Mouse (Mus musculus): ENCODE results near the gene Slit3. TPM values are rescaled to one million over a fixed set of nuclear protein-coding genes. Genes with fewer than 3 reads are reported as not detected.

Slit3 gene
- total RNA-seq, 2 experiments from 2014 or later, result 9.3 to 9.8 TPM

DNA sequence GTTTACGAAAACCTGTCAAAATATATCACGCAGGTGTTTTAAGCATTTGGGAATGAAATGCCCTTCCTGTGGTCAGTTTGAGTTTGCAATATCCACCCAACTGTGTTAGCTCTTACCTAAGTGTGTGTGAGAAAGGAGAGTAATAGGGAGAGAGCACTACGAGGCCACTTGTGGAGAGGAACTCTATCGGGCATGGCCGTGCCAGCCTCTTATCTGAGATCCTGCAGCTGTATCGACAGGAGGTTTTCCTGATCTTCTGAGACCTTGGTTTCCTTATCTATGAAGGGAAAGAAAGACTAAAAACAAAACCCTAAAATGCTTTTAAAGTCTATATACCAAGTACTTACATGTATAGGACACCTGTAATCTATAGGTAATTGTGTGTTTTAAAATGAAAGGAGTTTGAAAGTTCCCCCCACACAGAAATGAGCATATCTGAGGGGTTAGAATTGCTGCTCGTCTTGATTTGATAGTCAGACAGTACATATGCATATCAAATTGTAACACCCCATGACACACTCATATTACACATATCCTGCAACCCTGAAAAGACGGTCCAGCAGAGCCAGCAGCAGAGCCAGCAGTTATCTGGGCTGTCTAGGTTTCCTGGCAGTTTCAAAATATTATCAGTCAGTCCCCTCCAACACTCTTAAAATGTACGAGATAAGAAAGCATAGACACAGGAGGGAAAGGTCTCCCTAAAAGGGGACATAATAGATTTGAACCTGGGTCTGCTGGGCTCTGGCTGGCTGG is 360.8 kb downstream of the Slit3 start:
- intact Hi-C loops (cut with DNase I), result no loop called here
- DNase-seq, result no peak

DNA sequence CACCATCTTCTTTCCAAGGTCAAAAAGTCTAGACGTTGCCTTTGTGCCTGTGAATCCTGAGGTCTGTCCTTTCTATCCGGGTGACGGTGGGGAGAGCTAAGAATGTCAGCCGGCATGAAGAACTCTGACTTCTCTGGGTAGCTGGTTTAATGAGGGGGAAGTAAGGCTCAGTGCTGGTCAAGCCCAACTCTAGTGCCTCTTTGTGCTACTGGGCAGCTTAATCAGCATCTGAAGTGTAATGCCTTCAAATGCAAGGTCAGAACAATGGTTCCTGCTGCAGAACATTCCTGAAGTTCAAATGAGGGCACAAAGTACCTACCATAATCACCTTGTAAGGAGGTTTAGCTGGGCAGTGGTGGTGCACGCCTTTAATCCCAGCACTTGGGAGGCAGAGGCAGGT is 366.9 kb downstream of the Slit3 start:
- intact Hi-C loops (cut with DNase I), result no loop called here
- no peak for DNase-seq

DNA sequence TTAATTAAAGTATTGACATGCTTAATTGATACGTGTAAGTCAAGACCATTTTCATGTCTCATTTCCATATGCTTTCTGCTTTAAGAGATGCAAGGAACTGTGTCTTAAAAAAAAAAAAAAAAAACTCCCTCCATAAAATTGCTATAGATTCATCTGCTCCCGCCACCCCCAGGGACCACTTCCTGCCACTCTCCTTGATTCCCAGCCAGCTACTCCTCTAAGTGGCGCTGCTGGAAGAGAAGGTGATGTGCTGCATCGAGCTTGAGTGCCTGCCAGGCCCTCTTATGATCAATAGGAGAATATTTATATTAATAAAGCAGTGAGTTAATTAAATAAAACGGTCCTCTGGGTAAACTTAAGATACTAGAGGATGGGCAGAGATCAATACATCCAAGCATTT is 370.7 kb downstream of the Slit3 start:
- intact Hi-C loops (cut with DNase I), result no loop called here

DNA sequence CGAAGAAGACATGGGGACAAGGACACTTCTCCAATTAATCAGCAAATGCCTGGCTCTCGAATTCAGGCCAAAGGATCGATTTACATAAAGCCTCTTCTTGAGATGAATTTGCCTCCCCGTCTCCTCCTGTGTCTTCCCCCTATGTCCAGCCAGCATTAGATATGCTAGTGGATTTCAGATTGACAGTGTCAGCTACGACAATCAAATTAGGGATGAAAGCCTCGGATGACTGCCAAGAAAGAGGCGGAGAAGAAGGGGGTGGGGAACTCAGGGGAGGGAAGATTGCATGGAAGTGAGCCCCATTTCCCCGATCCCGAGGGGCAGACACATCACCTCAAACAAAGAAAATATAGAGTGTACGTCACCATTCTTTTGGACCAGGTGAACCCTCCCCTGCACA is 375.9 kb downstream of the Slit3 start:
- intact Hi-C loops (cut with DNase I), result no loop called here

More for the DNA sequence above, 370.7 kb downstream of the Slit3 start:
- DNase-seq, result no peak

DNA sequence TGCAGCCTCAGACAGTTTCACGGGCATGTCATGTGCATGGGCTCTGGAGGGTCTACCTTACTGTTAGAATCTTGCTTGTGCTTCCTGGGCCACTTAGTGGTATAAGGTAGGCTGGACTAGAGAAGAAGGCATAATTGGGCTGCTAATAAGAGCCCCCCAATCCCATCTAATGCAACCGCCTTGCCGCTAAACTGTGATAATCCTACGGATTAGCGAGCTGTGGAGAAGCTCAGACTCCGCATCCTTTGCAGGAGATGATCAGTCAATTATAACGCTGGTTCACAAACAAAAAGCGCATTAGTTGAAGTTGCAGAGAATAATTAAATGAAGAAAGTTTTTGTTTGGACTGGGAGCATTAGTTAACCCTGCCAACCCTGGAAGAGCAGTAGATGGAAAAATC is 376.9 kb downstream of the Slit3 start:
- DNase-seq, result no peak
- intact Hi-C loops (cut with DNase I), result no loop called here

More for the DNA sequence above, 375.9 kb downstream of the Slit3 start:
- DNase-seq, result no peak

DNA sequence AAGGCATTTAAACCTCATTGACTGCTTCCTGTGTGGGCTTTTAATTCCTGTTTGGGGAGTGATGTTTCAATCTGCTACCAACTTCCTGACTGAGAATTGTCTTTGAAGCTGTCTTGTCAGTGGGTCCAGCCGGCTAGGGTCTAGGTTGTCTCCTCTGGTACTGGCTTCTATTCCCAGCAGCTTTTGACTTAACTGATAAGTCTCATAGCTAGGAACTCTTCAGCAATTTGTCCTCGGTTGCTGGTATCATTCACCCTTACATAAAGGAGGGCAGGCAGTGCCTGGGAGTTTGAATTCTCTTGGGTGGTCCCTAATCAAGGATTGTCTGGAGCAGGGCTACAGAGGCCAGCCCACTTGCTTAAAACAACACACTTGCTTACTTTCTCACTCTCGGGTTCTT is 381.1 kb downstream of the Slit3 start:
- intact Hi-C loops (cut with DNase I), result no loop called here
- no peak for DNase-seq

DNA sequence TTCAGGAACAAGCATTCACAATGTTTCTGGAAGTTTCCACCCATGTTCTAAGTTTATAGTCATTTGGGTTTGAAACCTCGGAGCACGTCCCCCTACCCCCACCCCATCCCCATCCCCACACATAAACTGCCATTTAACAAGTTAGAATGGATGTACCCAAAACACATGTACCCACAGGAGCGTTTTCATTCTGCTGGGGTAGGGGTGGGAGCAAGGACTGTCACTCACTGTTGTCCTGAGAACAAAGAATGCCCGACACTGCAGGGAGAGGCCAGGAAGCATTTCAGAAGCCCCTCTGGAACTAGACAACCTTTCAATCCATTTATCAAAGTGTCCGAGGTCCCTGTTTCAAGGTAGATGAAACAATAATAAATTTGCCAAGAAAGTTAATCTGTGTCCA is 383.0 kb downstream of the Slit3 start:
- DNase-seq, result no peak
- intact Hi-C loops (cut with DNase I), result no loop called here

DNA sequence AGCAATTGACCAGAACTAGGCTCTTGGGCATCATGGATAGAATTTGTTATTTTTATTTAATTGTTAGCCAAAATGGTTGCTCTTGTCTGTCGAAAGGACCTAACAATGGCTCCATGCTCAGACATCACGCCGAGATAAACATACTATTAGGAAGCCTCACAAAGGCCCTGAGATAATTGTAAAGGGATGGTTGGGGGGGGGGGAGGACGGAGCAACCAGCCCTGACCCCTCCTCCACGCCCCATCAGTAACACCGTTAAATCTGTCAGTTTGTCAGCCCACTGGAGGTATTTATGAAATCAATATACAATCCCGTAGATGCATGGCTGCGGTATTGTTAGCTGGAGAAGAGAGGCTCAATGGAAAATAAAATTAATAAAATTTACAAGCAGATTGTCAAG is 383.9 kb downstream of the Slit3 start:
- no peak for DNase-seq
- intact Hi-C loops (cut with DNase I), result no loop called here

DNA sequence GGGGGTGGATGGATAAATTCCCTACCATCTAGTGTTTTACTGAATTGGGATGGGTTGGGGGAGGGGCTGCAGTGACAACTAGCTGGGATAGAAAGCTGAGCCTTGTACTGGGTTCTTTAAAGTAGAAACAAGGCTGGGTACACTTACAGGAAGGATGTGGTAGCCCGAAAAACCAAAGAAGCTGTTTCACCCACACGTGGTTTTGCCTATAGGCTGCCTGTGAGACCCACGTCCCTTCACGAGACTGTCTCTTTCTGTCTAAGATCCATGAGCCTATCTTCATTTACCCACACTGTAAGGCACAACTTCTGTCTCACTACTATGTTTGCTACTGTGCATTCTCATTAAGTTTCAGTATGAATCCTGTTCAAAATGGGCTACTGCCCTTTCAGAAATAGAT is 384.3 kb downstream of the Slit3 start:
- DNase-seq, result no peak
- intact Hi-C loops (cut with DNase I), result no loop called here

DNA sequence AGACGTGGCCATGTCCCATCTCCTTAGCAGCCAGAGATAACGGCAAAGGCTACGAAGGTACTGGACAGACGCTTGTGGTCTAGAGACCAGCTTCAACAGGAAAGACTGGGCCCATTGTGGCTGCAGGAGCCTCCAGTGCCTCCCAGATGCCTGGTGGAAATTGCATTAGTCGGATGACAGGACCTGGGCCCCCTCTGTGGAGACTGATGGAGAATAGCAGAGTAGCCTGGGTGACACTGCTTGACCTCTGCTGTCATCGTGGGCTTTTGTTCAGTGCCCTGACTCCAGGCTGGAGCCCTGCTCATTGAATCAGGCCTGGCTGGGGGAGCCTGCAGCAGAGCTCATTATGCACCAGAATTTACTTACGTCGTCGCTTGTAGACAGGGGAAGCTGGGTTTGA is 384.8 kb downstream of the Slit3 start:
- intact Hi-C loops (cut with DNase I), result no loop called here

DNA sequence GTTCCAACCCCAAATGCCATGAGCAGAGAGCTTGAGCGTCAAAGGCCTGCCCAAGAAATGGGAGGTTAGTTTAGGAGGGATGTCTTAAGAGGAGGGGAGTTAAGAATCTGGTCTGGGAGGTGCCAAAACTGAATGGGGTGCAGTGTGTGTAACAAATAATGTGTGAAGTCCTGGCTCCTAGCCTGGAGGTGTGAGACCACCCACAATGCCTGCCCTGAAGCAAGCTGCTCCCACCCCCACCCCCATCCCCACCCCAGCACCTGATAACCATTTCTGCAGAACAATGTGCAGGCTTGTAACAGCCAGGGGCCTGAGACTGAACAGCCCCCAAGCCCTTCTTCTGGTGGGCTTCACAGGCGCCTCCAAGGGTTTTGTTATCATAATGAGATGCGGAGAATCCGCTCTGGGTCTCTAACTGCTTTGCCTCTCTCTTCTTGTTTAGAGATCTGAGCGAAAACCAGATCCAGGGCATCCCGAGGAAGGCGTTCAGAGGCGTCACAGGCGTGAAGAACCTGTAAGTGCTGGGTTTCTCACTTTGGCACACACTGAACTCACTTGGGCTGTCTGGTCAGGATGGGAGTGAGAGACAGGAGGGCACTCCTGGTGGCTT is 386.9 kb downstream of the Slit3 start:
- DNase-seq, result no peak
- intact Hi-C loops (cut with DNase I), result no loop called here

More for the DNA sequence above, 384.8 kb downstream of the Slit3 start:
- no peak for DNase-seq

DNA sequence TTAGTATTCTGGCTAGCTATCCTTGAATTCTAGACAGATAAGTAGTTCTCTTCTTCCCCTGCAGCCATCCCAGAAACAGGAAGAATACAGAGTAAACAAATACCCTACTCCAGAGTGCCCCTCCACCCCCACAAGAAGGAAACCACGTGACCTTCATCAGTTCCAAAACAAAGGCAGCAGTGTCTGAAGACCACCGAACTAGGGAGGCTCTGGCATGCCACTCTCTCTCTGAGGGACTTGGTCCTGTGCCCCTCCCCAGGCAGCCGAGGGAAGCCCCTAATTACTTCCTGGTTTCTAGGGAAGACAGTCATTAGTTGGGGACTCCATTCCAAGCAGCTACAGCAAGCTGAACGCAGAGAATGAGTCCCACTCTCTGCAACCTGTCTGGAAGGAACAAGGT is 391.7 kb downstream of the Slit3 start:
- DNase-seq, result no peak
- intact Hi-C loops (cut with DNase I), result no loop called here

DNA sequence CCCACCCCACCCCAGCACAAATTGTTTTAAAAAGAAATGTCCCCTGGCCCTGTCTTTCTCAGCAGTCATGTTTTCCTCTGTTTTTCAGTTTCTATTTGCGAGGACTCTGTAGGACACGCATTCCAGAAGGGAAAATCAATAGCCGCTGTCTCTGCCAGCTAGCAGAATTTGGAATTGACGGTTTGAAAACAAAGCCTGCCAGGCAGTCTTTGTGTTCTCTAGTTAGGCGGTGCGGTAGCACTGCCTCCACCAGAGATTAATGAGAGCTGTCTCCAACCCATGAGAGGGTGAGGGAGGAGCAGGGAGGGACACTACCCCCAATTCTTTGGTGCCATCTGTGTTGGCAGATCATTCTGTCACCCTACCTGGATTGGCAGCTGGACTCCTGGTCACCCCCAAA is 392.3 kb downstream of the Slit3 start:
- intact Hi-C loops (cut with DNase I), result no loop called here
- no peak for DNase-seq

DNA sequence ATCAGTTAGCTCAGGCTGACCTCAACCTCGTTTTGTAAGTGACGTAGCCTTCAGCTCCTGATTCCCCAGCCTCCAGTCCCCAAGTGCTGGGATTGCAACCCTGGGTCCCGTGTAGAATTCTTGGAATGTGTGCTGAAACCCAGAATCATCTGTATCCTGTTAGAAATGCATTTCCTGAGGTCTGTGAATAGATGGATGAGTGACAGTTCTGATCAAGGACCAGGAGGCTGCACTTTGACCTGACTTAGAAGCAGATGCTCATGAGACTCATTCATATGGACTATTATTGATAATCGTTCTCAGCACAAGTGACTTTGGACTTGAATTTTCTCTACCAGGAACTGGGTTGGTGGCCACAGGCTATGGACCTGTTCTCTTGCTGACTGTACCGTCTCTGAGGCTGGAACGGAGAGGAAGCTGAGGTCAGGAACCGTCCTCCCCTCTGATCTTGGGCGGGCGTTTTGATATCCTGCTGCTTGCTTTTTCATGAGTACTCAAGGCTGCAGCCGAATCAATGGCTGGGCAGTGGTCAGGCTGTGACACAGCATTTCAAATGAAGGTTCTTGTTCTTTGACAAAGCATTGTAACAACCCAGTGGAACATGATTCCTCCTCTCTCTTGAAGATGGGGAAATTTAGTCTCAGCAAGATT is 401.9 kb downstream of the Slit3 start:
- intact Hi-C loops (cut with DNase I), result no loop called here
- no peak for DNase-seq

DNA sequence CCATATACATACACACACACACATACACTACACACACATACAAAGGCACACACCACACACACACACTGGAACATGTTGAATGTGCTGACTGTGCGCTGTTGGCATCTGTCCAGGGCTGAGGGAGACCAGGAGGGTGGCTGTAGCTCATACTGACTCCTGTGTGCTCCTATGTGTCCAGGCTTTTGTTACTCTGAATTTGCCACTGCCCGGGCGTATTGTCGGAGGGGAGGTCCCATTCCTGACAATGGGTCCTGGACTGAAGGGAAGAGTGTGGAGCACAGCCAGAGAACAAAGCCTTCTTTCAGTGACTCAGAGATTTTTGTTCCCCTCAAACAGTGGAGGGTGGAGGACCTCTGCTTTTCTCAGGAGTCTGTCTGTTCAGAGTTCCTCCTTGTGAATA is 402.7 kb downstream of the Slit3 start:
- DNase-seq, result no peak
- intact Hi-C loops (cut with DNase I), result no loop called here

DNA sequence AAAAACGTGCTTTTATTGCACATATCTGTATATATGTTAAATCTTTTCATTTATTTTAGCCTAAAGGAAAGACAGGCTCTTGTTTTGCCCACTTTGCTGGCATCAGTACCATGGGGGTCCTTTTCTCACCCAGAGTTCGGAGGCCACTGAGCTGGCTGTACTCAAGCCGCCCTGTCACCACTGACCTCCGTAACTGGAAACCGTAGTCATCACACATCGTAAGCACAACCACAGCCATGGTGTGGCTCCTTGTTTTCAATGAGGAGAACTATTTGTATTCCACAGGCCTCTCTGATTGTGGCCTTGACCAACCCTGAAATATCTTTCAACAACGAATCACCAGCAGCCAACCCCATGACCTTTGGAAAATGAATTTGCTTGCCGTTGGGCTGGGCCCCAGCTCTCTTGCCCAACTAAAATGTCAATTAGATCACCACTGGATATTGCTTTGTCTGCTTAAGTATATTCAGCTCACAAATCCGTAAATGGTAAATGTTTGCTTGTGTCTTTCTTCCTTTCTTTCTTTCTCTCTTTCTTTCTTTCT is 405.3 kb downstream of the Slit3 start:
- DNase-seq, result no peak
- intact Hi-C loops (cut with DNase I), result no loop called here

DNA sequence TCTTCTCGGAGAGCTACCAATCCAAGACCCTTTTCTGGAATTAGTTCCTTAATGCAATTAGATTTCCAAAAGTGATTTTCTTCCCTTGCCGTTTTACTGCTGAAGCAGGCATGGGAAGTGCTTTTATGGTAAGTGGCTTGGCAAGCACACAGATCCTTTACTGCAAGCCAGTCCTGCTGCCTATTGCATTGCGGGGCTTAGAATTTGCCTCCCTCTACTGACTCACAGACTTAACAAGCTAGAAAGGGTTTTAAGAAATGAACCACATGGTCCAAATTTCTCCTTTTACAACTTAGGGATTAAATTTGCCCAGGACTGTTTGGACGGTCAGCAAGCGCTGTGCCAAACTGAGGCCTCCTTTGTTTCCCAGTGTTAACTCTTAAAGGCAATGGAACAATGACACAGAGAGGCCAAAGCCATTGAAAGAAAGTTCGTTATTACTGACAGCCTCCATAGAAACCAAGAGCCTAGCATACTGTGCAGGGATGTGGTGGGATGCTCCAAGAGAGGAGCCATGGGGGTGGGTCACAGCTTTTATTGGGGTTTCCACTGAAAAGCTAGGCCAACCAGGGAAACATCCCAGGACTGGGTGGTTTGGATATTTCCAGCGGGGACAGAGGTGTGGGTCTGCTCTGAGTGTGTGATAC is 406.9 kb downstream of the Slit3 start:
- intact Hi-C loops (cut with DNase I), result no loop called here
- DNase-seq, result no peak

DNA sequence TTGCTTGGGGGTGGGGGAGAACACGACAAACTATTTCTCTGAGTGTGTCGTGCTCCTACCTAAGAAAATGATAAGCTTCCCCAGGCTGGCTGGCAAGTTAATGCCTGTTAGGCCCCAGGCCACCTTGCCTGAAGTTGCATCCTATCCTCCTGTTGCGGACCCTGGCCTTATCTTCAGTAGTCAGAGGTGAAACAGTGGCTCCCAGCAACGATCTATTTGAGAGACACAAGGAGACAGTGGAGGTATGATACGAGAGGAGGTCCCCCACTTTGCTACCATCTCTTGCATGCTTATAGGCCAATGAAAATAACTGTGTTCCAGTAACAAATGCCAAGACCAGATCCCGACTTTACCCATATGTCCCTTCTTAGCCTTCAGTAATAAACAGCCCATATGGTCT is 414.0 kb downstream of the Slit3 start:
- intact Hi-C loops (cut with DNase I), result no loop called here

DNA sequence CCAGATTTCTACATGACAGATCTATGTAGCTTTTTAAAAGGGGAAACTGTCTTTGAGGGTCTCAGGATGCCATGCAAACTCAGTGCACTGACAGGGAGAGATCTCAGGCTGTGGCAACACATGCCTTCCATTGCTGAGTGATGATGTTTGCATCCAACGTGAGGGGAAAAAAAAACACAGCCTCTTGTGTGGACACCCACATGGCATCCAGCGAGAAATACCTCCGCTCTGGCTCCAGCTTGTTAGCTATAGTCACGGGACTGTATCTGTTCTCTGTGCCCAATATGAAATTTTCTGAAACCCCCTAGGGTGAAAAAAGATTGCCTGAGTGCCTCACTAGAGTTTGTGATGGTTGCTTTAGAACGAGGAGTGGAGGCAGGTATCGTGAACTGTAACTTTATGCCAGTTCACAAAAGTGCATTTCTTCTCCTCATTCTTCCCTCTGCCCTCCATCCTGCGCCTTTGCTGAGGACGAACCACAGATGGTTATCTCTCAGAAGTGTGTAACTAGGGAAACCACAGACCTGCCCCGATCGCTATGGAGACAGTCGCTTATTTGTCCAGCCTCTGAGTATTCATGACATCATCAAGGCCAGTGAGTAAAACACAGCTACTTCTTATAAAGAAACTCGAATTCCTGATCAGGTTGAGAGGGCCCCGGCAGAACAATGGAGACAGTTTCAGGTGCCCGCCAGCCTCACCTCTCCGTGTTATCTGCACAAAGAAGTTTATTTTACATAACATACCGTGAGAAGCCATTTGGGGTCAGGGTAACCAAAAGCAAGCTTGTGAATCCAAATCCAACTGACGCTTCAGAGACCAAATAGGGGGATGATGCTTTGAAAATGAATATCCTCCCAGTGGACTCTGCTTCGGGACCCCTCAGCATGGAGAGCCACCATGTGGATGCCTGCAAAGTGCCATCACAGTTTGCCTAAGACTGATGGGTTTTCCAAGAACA is 416.4 kb downstream of the Slit3 start:
- intact Hi-C loops (cut with DNase I), result no loop called here
- no peak for DNase-seq

More for the DNA sequence above, 414.0 kb downstream of the Slit3 start:
- no peak for DNase-seq

DNA sequence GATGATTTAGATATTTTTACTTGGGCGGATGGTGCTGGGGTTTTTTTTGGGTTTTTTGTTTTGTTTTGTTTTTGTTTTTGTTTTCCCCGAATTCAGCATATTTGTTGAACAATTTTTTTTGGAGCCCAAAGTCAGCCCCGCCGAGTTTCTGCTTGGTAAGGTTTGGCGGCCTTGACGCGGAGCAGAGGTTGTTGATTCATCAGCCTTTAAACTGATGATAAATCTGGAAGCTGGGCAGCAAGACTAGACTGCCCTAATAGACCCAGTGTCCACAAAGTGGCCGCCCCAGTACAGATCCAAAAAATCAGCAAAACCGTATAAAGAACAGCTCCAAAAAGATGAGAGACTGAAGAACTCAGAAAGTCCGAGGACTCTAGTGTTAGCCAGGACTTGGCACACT is 421.7 kb downstream of the Slit3 start:
- DNase-seq, result no peak
- intact Hi-C loops (cut with DNase I), result no loop called here

Measured in gastrocnemius, postnatal 36 days (tissue).